Mouse (Mus musculus): Measurements from ENCODE around the gene Pcdh7. TPM values are rescaled to one million over a fixed set of nuclear protein-coding genes. Genes with fewer than 3 reads are reported as not detected.

Gene Pcdh7
- total RNA-seq, 2 experiments from 2014 or later, result 83.9 to 89.1 TPM

DNA sequence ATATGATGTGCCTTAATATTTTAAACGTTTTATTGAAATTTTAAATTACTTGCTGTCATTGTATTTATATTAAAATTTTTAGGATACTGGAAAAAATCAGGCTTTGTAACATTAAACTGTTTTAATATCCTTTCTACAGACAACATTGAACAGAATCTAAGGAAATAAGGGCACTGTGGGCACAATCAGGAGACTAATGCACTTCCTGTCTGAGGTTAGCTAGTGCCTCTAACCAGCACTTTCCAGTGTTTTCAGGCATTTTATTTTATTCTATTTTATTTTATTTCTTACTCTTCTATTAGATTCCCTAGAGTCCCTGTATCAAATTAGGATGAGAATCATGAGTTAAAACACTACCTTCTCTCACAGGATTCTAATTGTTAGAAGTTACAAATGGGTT lies 28.1 kb downstream of the Pcdh7 start:
- no peak for DNase-seq

DNA sequence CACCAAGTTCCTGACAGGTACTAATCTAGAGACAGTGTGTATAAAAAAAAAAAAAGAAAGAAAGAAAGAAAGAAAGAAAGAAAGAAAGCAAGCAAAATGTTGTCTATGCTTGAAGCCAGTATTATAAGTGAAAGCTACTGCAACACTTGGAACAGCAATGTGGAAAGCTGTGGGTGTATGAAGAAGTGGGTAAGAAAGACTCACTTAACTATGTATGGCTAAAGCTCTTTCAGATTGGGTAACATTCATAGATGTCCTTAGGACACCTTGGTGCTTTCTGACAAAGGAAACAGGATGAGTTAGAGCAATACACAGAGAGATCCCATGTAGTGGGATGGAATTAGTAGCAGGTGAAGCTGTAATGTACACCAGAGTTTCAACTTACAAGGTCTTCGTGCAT lies 32.6 kb downstream of the Pcdh7 start:
- DNase-seq, result no peak

DNA sequence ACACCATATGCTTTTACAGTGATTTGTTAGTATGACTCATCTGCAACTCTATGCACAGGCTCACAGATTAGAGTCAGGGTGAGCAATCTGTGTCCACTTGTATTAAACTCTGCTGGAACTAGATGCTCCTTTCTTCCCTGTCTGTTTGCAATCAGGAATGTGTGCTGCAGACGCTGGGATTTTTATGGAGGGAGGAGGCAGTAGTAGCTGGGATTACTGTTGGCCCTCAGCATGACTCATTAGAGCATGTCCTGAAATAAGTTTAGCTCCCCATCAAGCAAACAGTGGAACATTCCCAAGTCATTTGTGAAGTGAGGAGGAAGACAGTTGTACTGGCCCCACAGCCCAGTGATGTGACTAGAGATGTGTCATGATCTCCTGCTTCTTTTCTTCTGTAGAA lies 38.0 kb downstream of the Pcdh7 start:
- peak; percentile 43 to 63 for DNase-seq

DNA sequence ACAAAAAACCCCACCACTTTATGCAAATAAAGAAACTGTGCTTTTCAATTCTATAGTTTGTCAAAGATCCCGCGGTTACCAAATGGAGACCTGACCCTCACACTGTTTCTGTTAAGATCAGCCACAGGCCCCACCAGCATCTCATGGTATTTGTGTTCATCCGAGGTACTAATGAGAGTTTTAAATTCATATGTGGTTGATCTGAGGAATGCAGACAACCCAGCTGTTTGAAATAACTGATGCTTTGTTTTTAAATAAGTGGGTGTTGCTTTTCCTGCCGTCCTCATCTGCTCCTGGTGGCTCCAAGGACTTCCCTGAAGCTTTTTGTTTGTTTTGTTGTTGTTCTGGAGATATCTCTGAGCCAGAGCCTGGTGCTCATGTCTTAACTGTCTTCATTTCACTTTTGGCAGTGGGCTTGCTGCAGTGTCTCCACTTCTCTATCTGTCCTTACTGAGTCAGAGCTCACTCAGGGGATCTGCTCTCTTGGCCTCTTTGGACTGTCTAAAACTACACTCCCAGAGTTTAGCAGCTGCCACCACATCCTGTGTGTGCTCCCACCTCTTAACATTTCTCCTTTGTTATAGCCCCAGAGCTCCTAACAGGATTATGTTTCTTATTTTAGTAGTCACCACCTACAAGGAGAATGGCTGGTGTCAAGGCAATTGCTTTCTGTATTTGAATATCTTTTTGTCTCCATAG lies 39.1 kb downstream of the Pcdh7 start:
- peak in 1 of 2 experiments; percentile 59 for DNase-seq

DNA sequence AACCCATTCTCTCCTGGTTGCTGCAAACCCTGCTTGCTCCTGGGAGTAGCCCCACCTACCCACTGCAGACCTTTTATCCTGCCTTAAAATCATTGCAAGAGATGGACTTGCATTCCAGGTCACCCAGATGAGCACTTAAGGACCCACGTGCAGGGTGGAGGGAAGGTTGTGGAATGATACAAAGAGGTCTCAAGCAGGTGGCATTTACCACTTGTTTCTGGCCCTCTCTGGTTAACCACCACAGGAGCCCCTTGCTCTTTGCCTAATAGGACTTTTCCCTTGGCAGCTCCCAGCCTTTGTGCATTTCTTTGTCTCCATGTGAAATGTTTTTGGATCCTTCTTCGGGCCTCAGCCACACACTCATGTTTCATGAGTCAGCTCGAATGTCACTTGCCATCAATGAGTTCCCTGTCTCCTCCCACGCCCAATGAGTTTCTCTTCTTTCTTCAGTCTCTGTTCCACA lies 39.7 kb downstream of the Pcdh7 start:
- peak in 1 of 2 experiments; percentile 40 for DNase-seq

DNA sequence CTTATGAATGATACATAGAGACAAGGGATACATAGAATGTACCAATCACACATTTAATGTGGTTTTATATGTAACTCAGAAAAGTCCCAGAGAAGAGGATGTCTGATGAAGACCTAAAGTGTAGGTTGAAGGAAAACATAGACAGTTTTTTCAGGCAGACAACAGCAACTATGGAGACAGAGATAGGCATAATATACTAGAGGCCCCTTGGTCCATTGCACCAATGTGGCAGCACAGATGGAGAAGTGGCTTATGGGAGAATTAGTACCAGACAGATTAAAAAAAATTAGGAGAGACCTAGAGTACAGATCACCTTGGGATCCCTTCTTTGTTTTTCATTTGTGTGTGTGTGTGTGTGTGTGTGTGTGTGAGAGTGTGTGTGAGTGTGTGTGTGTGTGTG lies 41.2 kb downstream of the Pcdh7 start:
- DNase-seq, result no peak

- DNase-seq, result no peak
Measured at GRCm38 (mm10) chr5:57760069-57761063, 42.6 kb downstream of the Pcdh7 start.

- DNase-seq, result no peak
Measured at GRCm38 (mm10) chr5:57765356-57765755, 47.6 kb downstream of the Pcdh7 start.

- DNase-seq, result no peak
Measured at GRCm38 (mm10) chr5:57767346-57767745, 49.6 kb downstream of the Pcdh7 start.

DNA sequence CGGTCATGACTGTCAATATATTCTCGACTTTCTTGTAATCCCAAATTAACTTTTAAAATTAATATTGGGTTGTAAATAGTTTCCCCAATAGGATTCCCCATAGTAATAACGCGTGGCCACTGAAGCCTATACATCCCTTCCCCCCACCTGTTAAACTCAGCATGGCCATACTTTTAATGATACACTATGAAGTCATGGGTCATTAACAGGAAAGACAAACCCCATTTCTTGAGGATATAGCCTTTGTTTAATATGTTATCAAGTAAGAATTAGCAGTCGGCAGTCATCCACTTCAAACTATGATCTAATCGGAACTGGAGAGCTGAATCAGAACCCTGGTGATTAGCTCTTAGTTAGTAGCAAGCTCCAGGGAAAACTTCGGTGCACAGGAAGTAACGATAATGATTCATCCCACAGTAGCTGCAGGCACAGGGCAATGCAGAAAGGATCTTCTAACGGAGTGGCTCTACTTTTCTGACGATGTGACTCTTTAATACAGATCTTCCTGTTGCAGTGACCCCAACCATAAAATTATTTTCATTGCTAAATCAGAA lies 50.8 kb downstream of the Pcdh7 start:
- peak in 1 of 2 experiments; percentile 20 for DNase-seq

DNA sequence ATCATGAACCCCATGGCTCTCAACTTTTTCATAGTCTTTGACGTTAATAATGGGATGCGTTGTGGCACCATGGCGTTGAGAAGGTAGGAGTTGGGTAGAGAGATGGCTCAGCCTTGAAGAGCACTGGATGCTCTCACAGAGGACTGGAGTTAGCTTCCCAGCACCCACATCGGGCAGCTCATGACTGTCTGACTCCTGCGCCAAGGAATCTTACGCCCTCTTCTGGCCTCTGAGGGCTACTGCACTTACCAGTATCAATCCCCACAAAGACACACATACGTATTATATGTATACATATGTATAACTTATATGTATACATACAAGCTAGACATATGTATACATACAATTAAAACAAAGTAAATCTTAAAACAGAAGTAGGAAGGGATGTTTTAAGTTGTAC lies 51.9 kb downstream of the Pcdh7 start:
- DNase-seq, result no peak

GRCm38 (mm10) chr5:57770364-57770763 lies 52.6 kb downstream of the Pcdh7 start:
- DNase-seq, result no peak

DNA sequence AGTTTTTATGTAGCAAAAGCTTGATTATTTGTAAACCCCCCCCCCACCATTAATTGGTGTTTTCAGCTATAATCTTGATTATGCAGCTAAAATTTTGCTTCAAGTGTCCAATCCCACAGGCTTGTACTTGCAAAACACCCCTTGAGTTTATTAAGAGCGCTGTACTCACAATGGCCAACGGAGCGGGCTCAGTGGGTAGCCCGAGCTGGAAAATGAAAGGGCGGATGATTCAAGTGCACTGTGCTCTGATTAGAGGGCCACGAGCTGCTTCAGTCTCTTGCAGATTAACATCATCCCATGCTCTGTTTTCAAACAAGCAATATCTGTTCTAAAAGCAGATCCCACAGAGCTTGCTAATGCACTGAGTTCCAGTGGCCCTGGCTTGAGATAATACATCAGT lies 53.4 kb downstream of the Pcdh7 start:
- no peak for DNase-seq

DNA sequence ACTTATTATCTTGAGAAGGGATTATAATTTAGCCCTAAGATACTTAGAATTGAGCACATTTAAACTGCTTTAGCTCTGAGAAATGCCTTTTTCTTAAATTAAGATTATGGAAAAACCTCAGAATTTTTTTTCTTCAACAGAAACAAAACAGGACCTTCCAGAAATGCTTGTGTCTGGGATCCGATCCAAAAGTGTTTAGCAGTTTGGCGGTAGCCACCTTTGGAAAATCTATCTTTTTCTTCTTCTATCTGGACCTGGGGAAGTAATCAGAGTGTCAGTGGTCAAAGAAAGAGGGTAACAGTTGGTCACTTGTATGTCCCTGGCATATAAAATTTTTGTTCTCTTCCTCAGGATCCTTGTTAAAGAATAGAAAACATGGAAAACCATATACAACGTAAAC lies 54.9 kb downstream of the Pcdh7 start:
- no peak for DNase-seq

DNA sequence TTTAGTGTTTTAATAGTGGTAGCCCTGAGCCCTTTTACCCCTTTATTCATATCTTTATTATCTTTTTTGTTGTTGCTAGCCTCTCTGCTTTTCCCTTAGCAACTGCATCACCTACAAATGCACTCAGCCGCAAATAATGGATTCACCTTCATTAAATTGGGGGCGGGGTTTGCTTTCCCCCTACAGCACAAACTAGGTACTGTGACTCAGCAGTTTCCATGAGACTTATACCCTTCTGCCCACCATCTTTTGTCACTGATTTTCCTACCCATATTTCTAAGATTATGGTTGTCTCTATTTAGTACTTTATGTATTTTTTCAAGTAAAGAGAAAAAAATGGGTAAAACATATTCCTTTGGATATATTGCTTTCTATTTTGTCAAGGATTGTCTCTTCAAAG lies 56.7 kb downstream of the Pcdh7 start:
- DNase-seq, result no peak

- no peak for DNase-seq
Measured at GRCm38 (mm10) chr5:57778093-57778492, 60.3 kb downstream of the Pcdh7 start.

GRCm38 (mm10) chr5:57779951-57780350 lies 62.2 kb downstream of the Pcdh7 start:
- DNase-seq, result no peak

GRCm38 (mm10) chr5:57780574-57780973 lies 62.8 kb downstream of the Pcdh7 start:
- no peak for DNase-seq

GRCm38 (mm10) chr5:57781950-57782349 lies 64.2 kb downstream of the Pcdh7 start:
- no peak for DNase-seq

DNA sequence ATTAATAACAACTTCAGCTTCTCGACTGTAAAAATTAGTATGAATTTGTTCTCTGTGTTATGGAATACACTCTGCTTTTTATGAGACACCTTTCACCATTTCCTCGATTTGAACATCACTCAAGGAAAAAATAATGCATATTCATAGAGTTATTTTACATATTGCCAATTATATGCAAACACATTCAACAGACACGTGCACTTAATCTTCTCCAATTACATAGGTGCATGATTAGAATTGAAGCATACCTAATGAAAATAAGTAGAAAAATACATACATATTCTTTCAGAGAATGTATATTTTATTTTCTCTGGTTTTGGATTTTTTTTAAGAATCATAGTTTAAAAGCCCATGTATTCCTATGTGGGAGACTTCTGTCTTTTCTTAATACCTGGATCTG lies 64.8 kb downstream of the Pcdh7 start:
- no peak for DNase-seq

DNA sequence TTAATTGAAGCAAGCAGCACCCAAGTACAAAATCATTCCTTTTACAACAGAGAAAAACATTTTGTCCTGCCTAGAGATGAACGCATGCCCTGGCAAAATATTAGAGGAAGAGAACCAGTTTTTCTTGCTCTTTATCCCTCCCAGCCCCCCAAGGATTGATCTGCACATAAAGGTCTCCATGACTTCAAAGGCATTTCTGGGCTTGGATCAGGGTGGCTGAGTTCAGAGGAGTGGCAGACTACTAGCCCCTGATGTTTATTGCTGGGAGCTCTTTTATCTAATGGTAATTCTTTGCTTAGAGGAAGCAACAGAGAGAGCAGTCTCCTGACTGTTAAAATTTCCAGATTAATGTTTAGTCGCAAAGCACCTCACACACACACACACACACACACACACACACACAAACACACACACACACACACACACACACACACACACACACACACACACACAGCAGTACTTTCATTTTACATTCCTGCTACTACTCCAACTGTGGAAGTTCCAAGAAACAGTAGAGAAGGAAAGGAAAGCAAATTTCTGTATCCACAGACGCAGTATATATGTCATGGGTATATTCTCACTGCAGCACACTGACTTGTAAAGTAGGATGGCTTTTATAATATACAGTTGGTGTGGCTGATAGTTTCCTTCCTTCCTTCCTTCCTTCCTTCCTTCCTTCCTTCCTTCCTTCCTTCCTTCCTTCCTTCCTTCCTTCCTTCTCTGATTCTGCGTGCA lies 71.2 kb downstream of the Pcdh7 start:
- no peak for DNase-seq

- no peak for DNase-seq
Measured at GRCm38 (mm10) chr5:57796337-57796736, 78.6 kb downstream of the Pcdh7 start.
